Mouse (Mus musculus) hindbrain, postnatal 0 days (tissue): Measurements from ENCODE around the gene Pik3c2b. TPM values are rescaled to one million over a fixed set of nuclear protein-coding genes. Genes with fewer than 3 reads are reported as not detected.
A peak's percentile ranks its signal among the peaks of the same experiment; 100 is the strongest.
"Not testable (repeated sequence)": the region's sequence is repeated elsewhere in the genome, so short reads cannot be mapped to it uniquely, and the experiment has no call there.

Experiments used
- ATAC-seq: fragments of 200-750 bp; cut with Nextera tagmentation; 2 replicates; pipeline ENCODE4 v1.8.0; 2017; ENCODE audit warnings: mild to moderate bottlenecking, moderate TSS enrichment, moderate library complexity
- DNase-seq: peaks from one replicate; pipeline ENCODE4 v3.0.0-alpha.2; 2015; ENCODE audit warnings: low spot score
- H3K27ac ChIP-seq: fragments of 300-500 bp; sonication (generic); 2 replicates; pipeline ENCODE4 v1.5.1; 2014; ENCODE audit warnings: mild to moderate bottlenecking
- H3K27me3 ChIP-seq: fragments of 300-500 bp; sonication (generic); 2 replicates; pipeline ENCODE4 v1.6.1; 2014; ENCODE audit warnings: low read length, mixed read lengths; ENCODE audit not compliant: insufficient read depth
- H3K36me3 ChIP-seq: fragments of 300-500 bp; sonication (generic); 2 replicates; pipeline ENCODE4 v1.6.1; 2014; ENCODE audit warnings: low read length, mixed read lengths; ENCODE audit not compliant: insufficient read depth
- H3K4me1 ChIP-seq: fragments of 300-500 bp; sonication (generic); 2 replicates; pipeline ENCODE4 v1.6.1; 2014; ENCODE audit warnings: antibody characterized with exemption, low read length, mixed read lengths; ENCODE audit not compliant: insufficient read depth
- H3K4me2 ChIP-seq: fragments of 300-500 bp; sonication (generic); 2 replicates; pipeline ENCODE4 v1.6.1; 2014; ENCODE audit warnings: low read depth, mild to moderate bottlenecking, low read length, moderate library complexity, mixed read lengths
- H3K4me3 ChIP-seq: fragments of 300-500 bp; sonication (generic); 2 replicates; pipeline ENCODE4 v1.5.1; 2014; ENCODE audit warnings: low read length
- H3K9ac ChIP-seq: fragments of 300-500 bp; sonication (generic); replicated peaks from 2 replicates; pipeline ENCODE4 v1.6.1; 2014; ENCODE audit warnings: mild to moderate bottlenecking, low read length, moderate library complexity, mixed read lengths
- H3K9me3 ChIP-seq: fragments of 300-500 bp; sonication (generic); 2 replicates; pipeline ENCODE4 v1.6.1; 2016; ENCODE audit warnings: low read length, mixed read lengths
- CTCF ChIP-seq: IDR thresholded peaks from 2 replicates; pipeline ENCODE4 v1.5.1; 2016; ENCODE audit warnings: antibody characterized with exemption, control low read depth, low read depth
- WGBS: fragments of 180-500 bp; shearing (Covaris S2); extraction: QIAGEN DNeasy Blood & Tissue Kit; methylation state at CpG from one replicate; pipeline ENCODE4 v1.1.7; 2014; 5-methylcytosine and 5-hydroxymethylcytosine counted together
- polyA plus RNA-seq: library from polyadenylated mRNA; unstranded; fragments of >200 nt; fragmentation: Nextera tagmentation; extraction: Ambion mirVana; gene quantifications from 2 replicates; pipeline ENCODE4 v1.2.1, GENCODE M21; 2015
- total RNA-seq: library from RNA; depleted of rRNA; stranded (reverse); fragments of >200 nt; gene quantifications from 2 replicates; pipeline ENCODE4 v1.2.3, GENCODE M21; 2014

The Pik3c2b gene
- total and polyA plus RNA-seq, 2 experiments from 2014 or later: 8.7 to 23.0 TPM

DNA sequence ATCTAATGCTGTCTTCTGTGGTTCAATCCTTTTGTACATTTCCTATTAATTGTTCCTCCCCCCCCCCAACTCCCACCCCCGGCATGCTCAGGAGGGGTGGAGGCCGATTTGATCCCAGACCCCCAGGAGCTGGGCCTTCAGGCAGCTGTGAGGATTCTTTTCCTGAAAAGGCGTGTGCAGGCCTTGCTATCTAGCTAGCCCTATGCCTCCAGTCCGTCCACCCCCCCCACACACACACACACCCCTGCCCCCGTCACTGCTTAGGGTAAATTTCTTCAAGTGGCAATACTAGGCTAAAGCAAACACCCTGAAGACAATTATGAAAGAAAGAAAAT is 12.5 kb upstream of the Pik3c2b start:
- Histone ChIP-seq H3K36me3 (no peaks in the 10 kb centered on the region), H3K27me3 (no peaks in the 10 kb centered on the region), H3K9ac (peak overlapping the region; percentile 39; the same call in 1 of the 2 replicates), H3K4me3 (peak overlapping the region; percentile 48), H3K4me1 (no peaks in the 10 kb centered on the region), H3K27ac (peak overlapping the region; percentile 58), H3K4me2 (peak overlapping the region; percentile 61), H3K9me3 (no peaks in the 10 kb centered on the region)
- no peak for TF ChIP-seq CTCF
- DNase-seq: no peak
- ATAC-seq: no peak
- WGBS: 12% methylated on average over 5 of the region's 5 CpGs

DNA sequence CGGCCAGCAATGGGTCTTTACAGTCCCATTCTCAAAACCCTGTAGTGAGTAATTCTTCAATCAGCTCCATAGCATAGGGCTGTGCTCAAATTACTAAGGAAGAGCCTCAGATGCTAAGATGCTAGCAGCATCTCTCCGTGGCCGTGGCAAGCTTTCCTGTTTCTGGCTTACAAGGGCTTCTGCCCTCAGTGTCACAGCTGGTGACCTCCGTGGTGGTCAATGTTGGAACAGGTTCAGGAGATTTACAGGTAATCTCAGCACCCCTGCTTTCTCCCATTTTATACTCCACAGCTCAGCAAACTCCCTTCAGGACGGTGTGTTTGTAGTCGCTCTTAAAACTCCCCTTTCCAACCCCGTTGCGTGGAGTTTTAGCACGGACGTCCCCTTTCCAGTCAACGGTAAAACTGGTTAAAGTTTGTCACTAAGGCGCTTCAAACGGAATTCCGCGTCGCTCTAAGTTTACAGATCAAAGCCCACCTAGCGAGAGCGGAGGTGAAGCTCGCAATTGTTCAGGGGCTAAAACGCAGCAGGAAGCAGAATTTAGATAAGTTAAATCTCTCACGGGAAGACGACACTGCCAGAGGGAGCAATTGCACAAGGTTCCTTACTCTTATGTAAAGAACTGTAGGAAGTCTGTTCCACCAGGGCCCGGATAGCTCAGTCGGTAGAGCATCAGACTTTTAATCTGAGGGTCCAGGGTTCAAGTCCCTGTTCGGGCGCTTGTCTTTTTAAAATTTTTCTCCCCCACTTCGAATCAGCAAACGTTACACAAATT is 12.0 kb upstream of the Pik3c2b start:
- TF ChIP-seq CTCF: no peak
- DNase-seq: peak; percentile 87
- no peaks in the 10 kb centered on the region for H3K4me1 ChIP-seq
- H3K27me3 ChIP-seq: no peaks in the 10 kb centered on the region
- H3K36me3 ChIP-seq: no peaks in the 10 kb centered on the region
- peak overlapping the region; percentile 61 for H3K4me2 ChIP-seq
- peak overlapping the region; percentile 48 for H3K4me3 ChIP-seq
- WGBS: 1% methylated on average over 28 of the region's 28 CpGs
- H3K27ac ChIP-seq: peak overlapping the region; percentile 58
- peak; percentile 74 for ATAC-seq
- H3K9ac ChIP-seq: peak overlapping the region; percentile 39; the same call in 1 of the 2 replicates
- H3K9me3 ChIP-seq: no peaks in the 10 kb centered on the region

DNA sequence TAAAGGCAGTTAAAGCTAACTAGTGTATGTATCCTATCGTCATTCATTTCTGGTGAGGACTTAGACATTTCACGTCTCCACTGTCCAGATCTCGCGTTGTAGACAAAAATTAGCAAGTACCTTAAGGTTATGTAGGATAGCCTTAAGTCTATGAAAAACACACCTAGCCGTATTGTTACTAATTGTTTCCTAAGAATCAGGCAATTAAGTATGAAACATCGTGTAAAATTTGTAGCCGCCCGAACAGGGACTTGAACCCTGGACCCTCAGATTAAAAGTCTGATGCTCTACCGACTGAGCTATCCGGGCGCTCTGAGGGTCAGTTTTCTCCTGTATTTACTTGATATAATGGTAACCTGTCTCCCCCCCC is 11.4 kb upstream of the Pik3c2b start:
- WGBS: 1% methylated on average over 11 of the region's 11 CpGs
- peak; percentile 76 for ATAC-seq

DNA sequence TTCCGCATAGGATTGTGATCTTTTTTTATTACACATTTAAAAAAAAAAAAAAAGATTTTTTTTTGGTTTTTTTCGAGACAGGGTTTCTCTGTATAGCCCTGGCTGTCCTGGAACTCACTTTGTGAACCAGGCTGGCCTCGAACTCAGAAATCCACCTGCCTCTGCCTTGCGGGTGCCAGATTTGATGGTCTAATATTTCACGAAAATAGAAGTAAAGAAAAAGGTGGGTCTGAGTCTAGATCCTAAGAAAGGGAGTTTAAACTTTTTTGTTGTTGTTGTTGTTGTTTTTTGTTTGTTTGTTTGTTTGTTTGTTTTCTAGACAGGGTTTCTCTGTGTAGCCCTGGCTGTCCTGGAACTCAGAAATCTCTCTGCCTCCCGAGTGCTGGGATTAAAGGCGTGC is 10.8 kb upstream of the Pik3c2b start:
- H3K4me2 ChIP-seq, DNase-seq, H3K4me1 ChIP-seq, H3K36me3 ChIP-seq, ATAC-seq, H3K27me3 ChIP-seq, H3K9ac ChIP-seq, H3K27ac ChIP-seq, H3K9me3 ChIP-seq, H3K4me3 ChIP-seq: not testable (repeated sequence)
- WGBS: 69% methylated on average over 7 of the region's 7 CpGs

More for the DNA sequence above, 11.4 kb upstream of the Pik3c2b start:
- H3K9ac ChIP-seq: no peak overlapping the region
- no peaks in the 10 kb centered on the region for H3K27me3 ChIP-seq
- peak; percentile 71 for DNase-seq
- no peaks in the 10 kb centered on the region for H3K4me1 ChIP-seq
- peak overlapping the region; percentile 61 for H3K4me2 ChIP-seq
- H3K36me3 ChIP-seq: no peaks in the 10 kb centered on the region
- H3K27ac ChIP-seq: no peak overlapping the region
- peak overlapping the region; percentile 48 for H3K4me3 ChIP-seq
- TF ChIP-seq CTCF: no peak
- no peaks in the 10 kb centered on the region for H3K9me3 ChIP-seq

DNA sequence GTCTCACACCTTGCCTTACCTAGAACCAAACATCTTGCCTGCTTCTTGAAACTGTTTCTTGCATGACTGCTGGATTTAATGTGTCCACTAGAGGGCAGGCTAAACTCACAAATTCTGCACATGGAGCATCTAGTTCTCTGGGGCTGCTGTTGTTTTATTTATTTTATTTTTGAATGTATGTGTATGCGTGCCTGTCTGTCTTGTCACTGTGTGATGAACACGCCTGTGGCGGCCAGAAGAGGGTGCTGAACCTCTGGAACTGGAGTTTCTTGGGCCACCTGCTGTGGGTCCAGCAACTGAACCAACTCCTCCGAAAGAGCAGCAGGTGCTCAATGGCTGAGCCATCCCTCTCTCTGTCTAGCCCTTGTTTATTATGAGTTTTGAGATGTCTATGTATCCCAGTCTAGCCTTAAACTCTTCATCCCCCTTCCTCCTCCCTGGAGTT is 5.9 kb upstream of the Pik3c2b start:
- Histone ChIP-seq H3K4me1 (no peaks in the 10 kb centered on the region), H3K36me3 (no peaks in the 10 kb centered on the region), H3K9me3 (no peaks in the 10 kb centered on the region), H3K4me2 (no peak overlapping the region), H3K27me3 (no peaks in the 10 kb centered on the region), H3K9ac (no peak overlapping the region), H3K27ac (no peak overlapping the region), H3K4me3 (no peak overlapping the region)
- WGBS: 8% methylated on average over 4 of the region's 4 CpGs
- ATAC-seq (peak; percentile 85), DNase-seq (peak; percentile 92)
- peak; percentile 92 for TF ChIP-seq CTCF

DNA sequence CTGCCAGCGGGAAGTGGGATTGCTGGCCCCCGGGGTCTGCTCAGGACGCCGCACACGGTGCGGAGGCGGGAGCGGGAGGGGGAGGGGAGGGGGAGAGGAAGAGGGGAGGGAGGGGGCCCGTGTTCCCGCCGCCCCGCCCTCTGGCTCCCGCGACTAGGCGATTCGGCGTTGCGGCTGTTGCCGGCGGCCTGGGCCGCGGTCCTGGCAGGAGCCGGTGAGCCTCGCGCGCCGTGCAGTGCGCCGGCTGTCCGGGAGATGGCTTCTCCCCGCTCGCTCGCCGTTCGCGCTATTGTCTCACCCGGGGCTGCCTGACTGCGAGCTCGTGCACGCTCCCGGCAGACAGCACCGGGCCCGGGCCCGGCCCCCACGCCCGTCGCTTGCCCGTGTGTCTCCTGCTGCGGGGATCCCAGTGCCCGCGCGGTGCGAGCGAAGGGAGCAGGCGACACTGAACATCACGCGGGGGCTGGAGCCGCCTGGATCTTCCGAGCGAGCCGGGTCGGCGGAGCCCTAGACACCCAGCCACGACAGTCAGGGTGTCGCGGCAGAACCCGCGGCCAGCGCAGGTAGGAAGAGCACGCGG is 484 bp downstream of the Pik3c2b start:
- H3K27ac ChIP-seq: peak overlapping the region; percentile 95
- under 1% methylated on average over 65 of the region's 71 CpGs for WGBS
- peak; percentile 39 for TF ChIP-seq CTCF
- H3K36me3 ChIP-seq: no peaks in the 10 kb centered on the region
- peak overlapping the region; percentile 90 for H3K4me3 ChIP-seq
- ATAC-seq (peak; percentile 91), DNase-seq (peak; percentile 85)
- H3K4me2 ChIP-seq: peak overlapping the region; percentile 80
- peak overlapping the region; percentile 97 for H3K9ac ChIP-seq
- H3K9me3 ChIP-seq: no peaks in the 10 kb centered on the region
- no peaks in the 10 kb centered on the region for H3K27me3 ChIP-seq
- H3K4me1 ChIP-seq: peaks cover 8% of the 10 kb centered on the region

DNA sequence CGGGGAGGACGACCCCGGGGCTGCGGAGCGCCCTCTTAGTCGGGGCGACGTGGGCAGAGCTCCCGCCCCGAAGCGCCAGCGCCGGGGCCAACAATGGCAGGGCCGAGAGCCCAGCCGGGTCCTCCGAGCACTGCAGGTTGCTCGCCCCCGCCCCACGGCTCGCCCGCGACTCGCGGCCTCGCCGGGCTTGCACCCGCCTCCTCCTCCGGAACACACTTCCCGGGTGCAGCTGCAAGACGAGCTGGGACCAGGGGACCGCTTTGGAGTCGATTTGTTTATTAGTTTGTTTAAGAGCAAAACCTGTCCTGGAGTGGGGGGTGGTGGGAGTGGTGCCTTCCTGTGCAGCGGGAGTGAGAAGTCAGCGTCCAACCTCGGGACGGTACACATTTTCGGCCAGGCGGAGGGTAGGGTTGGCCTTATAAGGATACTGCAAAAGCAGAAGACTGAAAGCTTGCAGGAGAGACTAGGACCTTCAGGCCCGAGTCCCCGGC is 1.0 kb downstream of the Pik3c2b start:
- TF ChIP-seq CTCF: no peak
- under 1% methylated on average over 28 of the region's 40 CpGs for WGBS
- H3K9ac ChIP-seq: peak overlapping the region; percentile 97
- H3K27me3 ChIP-seq: no peaks in the 10 kb centered on the region
- H3K9me3 ChIP-seq: no peaks in the 10 kb centered on the region
- peak overlapping the region; percentile 90 for H3K4me3 ChIP-seq
- ATAC-seq (peak; percentile 75), DNase-seq (peak; percentile 73)
- H3K4me2 ChIP-seq: peak overlapping the region; percentile 80
- H3K4me1 ChIP-seq: peaks cover 8% of the 10 kb centered on the region
- H3K27ac ChIP-seq: peak overlapping the region; percentile 95
- H3K36me3 ChIP-seq: no peaks in the 10 kb centered on the region
